Mouse (Mus musculus): ENCODE data around the gene Rps18. TPM values are rescaled to one million over a fixed set of nuclear protein-coding genes. Genes with fewer than 3 reads are reported as not detected.
"Not testable (repeated sequence)": the region's sequence is repeated elsewhere in the genome, so short reads cannot be mapped to it uniquely, and the experiment has no call there.

Gene Rps18
- polyA plus RNA-seq, 1 experiment from 2014 or later, result 1,265 TPM

DNA sequence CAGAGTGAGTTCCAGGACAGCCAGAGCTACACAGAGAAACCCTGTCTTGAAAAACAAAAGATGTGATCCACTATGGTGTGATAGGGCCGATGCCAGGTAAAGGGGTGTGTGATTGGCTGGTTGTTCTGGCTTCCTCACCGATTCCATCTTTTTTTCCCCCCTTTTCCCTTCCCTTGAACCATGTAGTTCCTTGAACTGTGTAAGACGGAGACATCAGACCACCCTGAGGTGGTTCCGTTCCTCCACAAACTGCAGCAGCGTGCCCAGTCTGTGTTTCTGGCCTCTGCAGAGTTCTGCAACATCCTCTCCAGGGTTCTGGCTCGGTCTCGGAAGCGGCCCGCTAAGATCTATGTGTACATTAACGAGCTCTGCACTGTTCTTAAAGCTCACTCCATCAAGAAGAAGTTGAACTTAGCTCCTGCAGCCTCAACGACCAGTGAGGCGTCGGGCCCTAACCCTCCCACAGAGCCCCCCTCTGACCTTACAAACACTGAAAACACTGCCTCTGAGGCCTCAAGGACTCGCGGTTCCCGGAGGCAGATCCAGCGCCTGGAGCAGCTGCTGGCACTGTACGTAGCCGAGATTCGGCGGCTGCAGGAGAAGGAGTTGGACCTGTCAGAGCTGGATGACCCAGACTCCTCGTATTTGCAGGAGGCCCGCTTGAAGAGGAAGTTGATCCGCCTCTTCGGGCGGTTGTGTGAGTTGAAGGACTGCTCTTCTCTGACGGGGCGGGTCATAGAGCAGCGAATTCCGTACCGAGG lies 44.6 kb downstream of the Rps18 start:
- 93% methylated on average over 31 of the region's 31 CpGs for WGBS

DNA sequence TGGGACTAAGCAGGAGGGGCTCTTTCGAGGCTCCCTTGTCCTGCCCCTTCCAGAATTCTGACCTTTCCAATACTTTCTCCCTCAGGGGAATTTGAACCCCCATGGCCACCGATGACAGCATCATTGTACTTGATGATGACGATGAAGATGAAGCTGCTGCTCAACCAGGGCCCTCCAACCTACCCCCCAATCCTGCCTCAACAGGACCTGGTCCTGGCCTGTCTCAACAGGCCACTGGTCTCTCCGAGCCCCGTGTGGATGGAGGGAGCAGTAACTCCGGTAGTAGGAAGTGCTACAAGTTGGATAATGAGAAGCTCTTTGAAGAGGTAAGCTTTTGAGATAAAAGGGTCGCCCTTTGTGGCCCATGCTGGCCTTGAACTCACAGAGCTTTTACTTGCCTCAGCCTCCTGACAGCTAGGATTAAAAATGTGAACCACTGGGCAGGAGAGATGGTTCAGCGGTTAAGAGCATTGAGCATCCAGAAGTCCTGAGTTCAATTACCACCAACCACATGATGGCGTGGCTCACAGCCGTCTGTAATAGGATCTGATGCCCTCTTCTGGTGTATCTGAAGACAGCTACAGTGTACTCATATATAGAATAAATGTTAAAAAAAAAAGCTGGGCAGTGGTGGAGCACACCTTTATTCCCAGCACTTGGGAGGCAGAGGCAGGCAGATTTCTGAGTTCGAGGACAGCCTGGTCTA lies 45.3 kb downstream of the Rps18 start:
- Histone ChIP-seq H3K4me3 (ENCODE audit: low read depth, low read length) (peak overlapping the region; percentile 86), H3K9ac (ENCODE audit: low read length) (peak overlapping the region; percentile 87)

More for the DNA sequence above, 44.6 kb downstream of the Rps18 start:
- Histone ChIP-seq H3K4me2 (ENCODE audit: low read depth, low read length, severe bottlenecking) (no peak overlapping the region), H3K4me3 (ENCODE audit: low read depth, low read length) (no peak overlapping the region), H3K9ac (ENCODE audit: low read length) (no peak overlapping the region), H3K27ac (ENCODE audit: low read depth, low read length) (no peak overlapping the region), H3K4me1 (replicated peaks; ENCODE audit: control insufficient read depth, insufficient read depth, low read length) (peaks cover 10% of the 10 kb centered on the region), H3K36me3 (ENCODE audit: control insufficient read depth, insufficient read depth, low read length) (peaks cover 14% of the 10 kb centered on the region), H3K9me3 (ENCODE audit: control insufficient read depth, low read length) (no peaks in the 10 kb centered on the region), H3K27me3 (ENCODE audit: control insufficient read depth, insufficient read depth, low read length) (no peaks in the 10 kb centered on the region)
- DNase-seq (ENCODE audit: low spot score), result no peak
- ATAC-seq (replicated peaks; ENCODE audit: low FRiP score), result no peak

DNA sequence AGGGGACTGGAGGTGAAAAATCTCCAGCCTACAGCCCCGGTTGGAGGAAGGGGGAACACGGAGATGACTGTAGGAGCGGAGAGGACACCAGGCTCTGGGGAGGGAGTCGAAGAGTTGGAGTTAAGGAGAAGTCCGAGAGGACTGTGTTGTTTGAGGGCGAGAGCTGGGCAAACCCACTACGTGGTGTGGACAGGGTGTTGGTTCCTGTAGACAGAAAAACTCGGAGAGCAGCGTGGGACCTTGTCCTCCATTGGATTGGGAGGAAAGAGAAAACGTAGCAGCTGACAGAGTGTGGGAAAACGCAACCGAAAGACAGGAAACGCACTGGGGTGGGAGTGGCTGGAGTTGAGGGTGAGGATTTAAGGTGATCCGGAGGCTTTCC lies 45.9 kb downstream of the Rps18 start:
- Histone ChIP-seq H3K9me3 (ENCODE audit: control insufficient read depth, low read length) (no peaks in the 10 kb centered on the region), H3K27me3 (ENCODE audit: control insufficient read depth, insufficient read depth, low read length) (no peaks in the 10 kb centered on the region), H3K36me3 (ENCODE audit: control insufficient read depth, insufficient read depth, low read length) (peaks cover 14% of the 10 kb centered on the region), H3K27ac (ENCODE audit: low read depth, low read length) (peak overlapping the region; percentile 64; the same call in 1 of the 2 replicates), H3K9ac (ENCODE audit: low read length) (peak overlapping the region; percentile 87), H3K4me2 (ENCODE audit: low read depth, low read length, severe bottlenecking) (peak overlapping the region; percentile 98), H3K4me3 (ENCODE audit: low read depth, low read length) (peak overlapping the region; percentile 86), H3K4me1 (replicated peaks; ENCODE audit: control insufficient read depth, insufficient read depth, low read length) (peaks cover 8% of the 10 kb centered on the region)
- ATAC-seq (replicated peaks; ENCODE audit: low FRiP score) (0 out of 2 replicates have a peak, but pooled peaks have one; percentile 4), DNase-seq (ENCODE audit: low spot score) (no peak)
- 2% methylated on average over 14 of the region's 14 CpGs for WGBS

More for the DNA sequence above, 45.3 kb downstream of the Rps18 start:
- H3K36me3 ChIP-seq (ENCODE audit: control insufficient read depth, insufficient read depth, low read length), result peaks cover 14% of the 10 kb centered on the region
- H3K4me1 ChIP-seq (replicated peaks; ENCODE audit: control insufficient read depth, insufficient read depth, low read length), result peaks cover 10% of the 10 kb centered on the region
- no peaks in the 10 kb centered on the region for H3K9me3 ChIP-seq (ENCODE audit: control insufficient read depth, low read length)
- H3K4me2 ChIP-seq (ENCODE audit: low read depth, low read length, severe bottlenecking), result peak overlapping the region; percentile 98
- 56% methylated on average over 11 of the region's 11 CpGs for WGBS
- H3K27me3 ChIP-seq (ENCODE audit: control insufficient read depth, insufficient read depth, low read length), result no peaks in the 10 kb centered on the region
- no peak overlapping the region for H3K27ac ChIP-seq (ENCODE audit: low read depth, low read length)
- ATAC-seq (replicated peaks; ENCODE audit: low FRiP score) (no peak), DNase-seq (ENCODE audit: low spot score) (no peak)

DNA sequence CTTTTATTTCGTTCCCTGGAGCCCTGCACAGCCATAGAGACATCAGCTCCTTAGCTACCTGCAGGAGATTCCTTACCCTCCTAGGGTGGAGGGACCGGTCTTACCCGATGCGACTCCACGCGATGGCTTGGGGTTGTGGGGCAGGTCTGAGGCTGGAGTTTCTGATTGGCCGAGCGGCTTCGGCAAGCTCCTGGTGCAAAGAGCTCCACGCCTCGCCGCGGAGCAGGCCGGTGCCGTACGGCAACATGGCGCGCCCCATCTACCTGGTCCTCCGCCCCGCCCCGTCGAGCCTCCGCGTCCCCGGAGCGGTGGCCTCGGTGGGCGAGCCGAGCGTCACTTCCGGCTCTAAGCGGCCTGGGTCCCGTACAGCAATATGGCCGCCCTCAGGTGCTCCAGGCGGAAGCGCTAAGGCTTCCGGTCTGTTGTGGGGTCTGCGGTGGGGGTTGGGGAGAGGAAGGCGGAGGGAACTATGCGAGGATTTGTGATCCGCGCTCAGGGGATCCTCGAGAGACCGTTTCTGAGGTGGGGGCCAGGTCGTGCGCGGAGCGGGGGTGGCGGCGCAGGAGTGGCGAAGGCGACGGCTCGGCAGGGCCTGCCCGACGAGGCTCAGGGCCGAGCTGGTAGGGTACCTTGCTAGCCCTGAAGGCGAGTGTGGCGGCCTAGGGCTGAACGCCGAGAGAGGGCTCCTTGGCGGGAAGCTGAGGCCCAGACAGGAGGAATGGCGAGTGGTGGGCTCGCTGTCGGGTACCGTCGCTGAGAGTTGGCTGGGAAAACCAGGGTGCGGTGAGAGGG lies 46.5 kb downstream of the Rps18 start, which contains the start of gene Daxx:
Gene Daxx (plus strand): TSS at position 338 of the 792 bp plus-strand sequence.
- H3K36me3 ChIP-seq (ENCODE audit: control insufficient read depth, insufficient read depth, low read length), result peaks cover 14% of the 10 kb centered on the region
- H3K27ac ChIP-seq (ENCODE audit: low read depth, low read length), result peak within 1 kb of the TSS; percentile 79
- H3K4me2 ChIP-seq (ENCODE audit: low read depth, low read length, severe bottlenecking), result peak within 1 kb of the TSS; percentile 98
- H3K4me1 ChIP-seq (replicated peaks; ENCODE audit: control insufficient read depth, insufficient read depth, low read length), result peaks cover 8% of the 10 kb centered on the region
- H3K9me3 ChIP-seq (ENCODE audit: control insufficient read depth, low read length), result no peaks in the 10 kb centered on the region
- ATAC-seq (replicated peaks; ENCODE audit: low FRiP score) (peak; percentile 97), DNase-seq (ENCODE audit: low spot score) (peak; percentile 99)
- H3K9ac ChIP-seq (ENCODE audit: low read length), result peak within 1 kb of the TSS; percentile 87
- H3K27me3 ChIP-seq (ENCODE audit: control insufficient read depth, insufficient read depth, low read length), result no peaks in the 10 kb centered on the region
- H3K4me3 ChIP-seq (ENCODE audit: low read depth, low read length), result peak within 1 kb of the TSS; percentile 86
- under 1% methylated on average over 68 of the region's 68 CpGs for WGBS

DNA sequence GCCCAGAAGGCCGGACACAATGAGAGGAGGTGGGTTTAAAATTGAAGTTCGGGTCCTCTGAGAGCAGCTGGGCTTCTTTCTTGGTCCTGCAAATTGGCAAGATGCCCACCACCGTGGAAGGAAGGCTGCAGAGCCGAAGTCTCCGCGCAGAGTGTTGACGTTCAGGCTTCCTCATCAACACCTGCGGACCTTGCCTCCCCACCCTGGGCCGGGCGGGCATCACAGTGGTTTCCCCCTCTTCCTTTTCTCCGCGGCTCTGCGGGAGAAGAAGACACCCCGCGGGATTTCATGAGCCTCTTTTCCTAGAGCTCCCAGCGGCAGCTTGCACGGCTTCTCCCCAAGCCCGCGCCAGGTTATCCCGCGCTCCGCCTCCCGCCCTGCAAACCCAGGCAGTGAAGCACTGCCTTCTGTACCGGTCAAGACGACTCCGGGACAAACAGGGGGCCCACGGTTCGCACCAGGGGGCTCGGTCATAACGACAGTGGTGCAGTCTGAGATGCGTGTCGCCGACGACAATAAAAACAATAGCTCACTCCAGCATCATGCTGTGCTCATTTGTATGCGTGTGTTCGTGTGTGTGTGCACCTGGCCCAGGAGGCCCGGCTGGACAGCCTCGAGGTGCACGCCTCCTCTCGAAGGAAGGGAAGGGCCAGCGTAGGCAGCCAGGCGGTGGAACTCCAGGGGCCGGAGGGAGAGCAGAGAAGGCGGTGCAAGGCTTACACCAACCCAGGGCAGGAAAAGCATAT lies 47.3 kb downstream of the Rps18 start:
- under 1% methylated on average over 38 of the region's 44 CpGs for WGBS
- peaks cover 8% of the 10 kb centered on the region for H3K4me1 ChIP-seq (replicated peaks; ENCODE audit: control insufficient read depth, insufficient read depth, low read length)
- H3K4me3 ChIP-seq (ENCODE audit: low read depth, low read length), result peak overlapping the region; percentile 86

DNA sequence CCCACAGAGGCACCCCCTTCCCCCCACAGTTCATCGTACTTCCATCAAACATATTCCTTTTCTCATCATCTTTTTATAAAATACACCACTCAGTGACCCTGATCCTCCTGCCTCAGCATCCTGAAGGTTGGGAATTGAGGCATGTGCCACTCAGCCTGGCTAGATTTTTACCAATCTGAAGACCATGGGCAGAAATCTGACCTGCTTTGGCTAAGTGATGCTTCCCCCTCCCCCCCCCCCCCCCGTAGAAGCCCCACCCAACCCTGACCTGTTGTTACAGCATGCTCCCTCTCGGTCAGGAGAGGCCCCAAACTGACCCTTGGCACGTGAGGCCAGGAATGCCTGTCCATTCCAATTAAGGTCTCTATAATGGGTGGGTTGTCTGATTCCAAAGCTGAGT lies 51.0 kb downstream of the Rps18 start, which contains the start of gene Platr17:
Gene Platr17 (plus strand): TSS at position 301 of the 400 bp plus-strand sequence.
- not testable (repeated sequence) for ATAC-seq (replicated peaks; ENCODE audit: low FRiP score); DNase-seq (ENCODE audit: low spot score); H3K9ac ChIP-seq (ENCODE audit: low read length); H3K27ac ChIP-seq (ENCODE audit: low read depth, low read length); H3K4me3 ChIP-seq (ENCODE audit: low read depth, low read length); H3K4me1 ChIP-seq (replicated peaks; ENCODE audit: control insufficient read depth, insufficient read depth, low read length); H3K27me3 ChIP-seq (ENCODE audit: control insufficient read depth, insufficient read depth, low read length); H3K9me3 ChIP-seq (ENCODE audit: control insufficient read depth, low read length); H3K4me2 ChIP-seq (ENCODE audit: low read depth, low read length, severe bottlenecking); H3K36me3 ChIP-seq (ENCODE audit: control insufficient read depth, insufficient read depth, low read length)
- 38% methylated on average over 3 of the region's 4 CpGs for WGBS

More for the DNA sequence above, 47.3 kb downstream of the Rps18 start:
- Histone ChIP-seq H3K9me3 (ENCODE audit: control insufficient read depth, low read length) (no peaks in the 10 kb centered on the region), H3K36me3 (ENCODE audit: control insufficient read depth, insufficient read depth, low read length) (peaks cover 9% of the 10 kb centered on the region), H3K4me2 (ENCODE audit: low read depth, low read length, severe bottlenecking) (peak overlapping the region; percentile 98), H3K27ac (ENCODE audit: low read depth, low read length) (peak overlapping the region; percentile 79), H3K27me3 (ENCODE audit: control insufficient read depth, insufficient read depth, low read length) (no peaks in the 10 kb centered on the region), H3K9ac (ENCODE audit: low read length) (peak overlapping the region; percentile 73)
- DNase-seq (ENCODE audit: low spot score) (peak; percentile 75), ATAC-seq (replicated peaks; ENCODE audit: low FRiP score) (no peak; the same call in 1 of the 2 replicates)

DNA sequence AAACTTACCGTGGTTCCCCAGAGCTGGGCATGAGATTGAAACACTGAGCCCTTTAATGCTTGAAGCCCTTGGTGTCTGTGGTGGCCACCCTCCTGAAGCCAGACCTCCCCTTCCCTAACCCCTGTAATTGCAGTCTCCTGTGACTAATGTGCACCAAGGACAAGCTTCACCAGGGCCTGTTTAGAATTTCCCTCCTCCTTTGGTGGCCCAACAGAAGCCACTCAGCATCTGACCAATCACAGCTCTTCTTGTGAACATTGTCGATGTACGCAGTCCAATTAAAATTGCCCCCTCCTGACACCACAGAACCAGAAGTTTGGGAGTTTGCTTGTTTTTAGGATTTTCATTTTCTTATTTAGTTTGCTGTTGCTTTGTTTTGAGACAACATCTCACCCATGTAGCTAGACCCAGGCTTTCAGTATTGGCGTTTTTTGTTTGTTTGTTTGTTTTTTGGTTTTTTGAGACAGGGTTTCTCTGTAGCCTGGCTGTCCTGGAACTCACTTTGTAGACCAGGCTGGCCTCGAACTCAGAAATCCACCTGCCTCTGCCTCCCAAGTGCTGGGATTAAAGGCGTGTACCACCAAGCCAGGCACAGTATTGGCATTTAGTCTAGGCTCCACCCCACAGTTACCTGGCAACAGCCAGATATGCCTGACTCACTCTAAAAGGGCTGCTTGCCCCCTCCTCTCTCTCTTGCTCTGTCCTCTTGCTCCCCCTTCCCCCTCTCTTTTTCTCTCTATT lies 51.7 kb downstream of the Rps18 start:
- H3K4me2 ChIP-seq (ENCODE audit: low read depth, low read length, severe bottlenecking); H3K27me3 ChIP-seq (ENCODE audit: control insufficient read depth, insufficient read depth, low read length); H3K4me1 ChIP-seq (replicated peaks; ENCODE audit: control insufficient read depth, insufficient read depth, low read length); H3K9me3 ChIP-seq (ENCODE audit: control insufficient read depth, low read length); H3K9ac ChIP-seq (ENCODE audit: low read length); H3K4me3 ChIP-seq (ENCODE audit: low read depth, low read length); ATAC-seq (replicated peaks; ENCODE audit: low FRiP score); H3K36me3 ChIP-seq (ENCODE audit: control insufficient read depth, insufficient read depth, low read length); H3K27ac ChIP-seq (ENCODE audit: low read depth, low read length); DNase-seq (ENCODE audit: low spot score): not testable (repeated sequence)
- 79% methylated on average over 6 of the region's 6 CpGs for WGBS

Measured in forebrain, embryonic 11.5 days (tissue).